Mouse (Mus musculus) T-helper 17 cell (primary cell): ENCODE measurements at regions not wholly inside any gene's neighbourhood (a gene's known extent, or its start where the extent isn't known, plus 50 kb on each side); places are given as distances from the start of the nearest gene placed in this dataset.

ENCODE experiments used
- in situ Hi-C, 2 experiments: fragments of 300-600 bp; cut with MboI, MseI; formaldehyde crosslinking; loops; 1 replicate in 1 of 2; 2 replicates in 1 of 2; pipeline ENCODE4 v1.15.1; 2025; ENCODE audit warnings: high pct_unique_total_duplicates in 2 of 2

DNA sequence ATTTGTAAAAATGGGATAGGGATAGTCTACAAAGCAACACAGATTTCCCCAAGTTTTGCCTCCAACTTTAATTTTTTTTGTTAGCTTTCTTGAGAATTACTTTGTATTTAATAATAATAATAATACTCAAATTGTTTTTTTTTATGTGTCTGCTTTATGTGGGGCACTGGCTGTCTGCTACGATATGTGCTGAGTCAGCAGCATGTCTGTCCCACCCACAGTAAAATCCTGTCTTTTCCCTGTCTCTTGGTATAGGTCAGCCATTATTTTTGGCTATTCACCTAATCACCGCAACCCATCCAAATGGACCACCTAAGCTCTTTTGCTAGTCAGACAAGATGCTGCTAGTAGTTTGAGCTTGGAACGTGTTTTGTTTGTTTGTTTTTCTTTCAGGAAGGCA, 473.0 kb downstream of the Hs3st4 start:
- in situ Hi-C loops = no loop called here

DNA sequence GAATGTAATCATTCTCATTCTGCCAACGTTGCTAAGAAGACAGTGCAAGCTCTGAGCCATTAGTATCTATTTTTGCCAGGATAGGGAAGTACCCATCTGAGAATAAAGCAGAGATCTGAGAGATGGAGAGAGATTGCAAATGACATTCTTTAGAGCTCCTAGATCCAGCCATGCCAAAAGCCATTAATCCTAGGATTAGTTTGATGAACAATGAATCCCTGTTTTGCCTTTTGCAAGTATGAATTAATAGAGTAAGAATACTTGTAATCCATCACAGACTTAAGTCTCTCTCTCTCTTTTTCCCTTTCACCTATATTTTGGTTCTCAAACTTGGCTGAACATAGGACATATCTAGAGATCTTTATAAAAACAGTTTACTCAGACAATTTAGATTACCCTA, 504.7 kb downstream of the Hs3st4 start:
- in situ Hi-C loops = no loop called here

DNA sequence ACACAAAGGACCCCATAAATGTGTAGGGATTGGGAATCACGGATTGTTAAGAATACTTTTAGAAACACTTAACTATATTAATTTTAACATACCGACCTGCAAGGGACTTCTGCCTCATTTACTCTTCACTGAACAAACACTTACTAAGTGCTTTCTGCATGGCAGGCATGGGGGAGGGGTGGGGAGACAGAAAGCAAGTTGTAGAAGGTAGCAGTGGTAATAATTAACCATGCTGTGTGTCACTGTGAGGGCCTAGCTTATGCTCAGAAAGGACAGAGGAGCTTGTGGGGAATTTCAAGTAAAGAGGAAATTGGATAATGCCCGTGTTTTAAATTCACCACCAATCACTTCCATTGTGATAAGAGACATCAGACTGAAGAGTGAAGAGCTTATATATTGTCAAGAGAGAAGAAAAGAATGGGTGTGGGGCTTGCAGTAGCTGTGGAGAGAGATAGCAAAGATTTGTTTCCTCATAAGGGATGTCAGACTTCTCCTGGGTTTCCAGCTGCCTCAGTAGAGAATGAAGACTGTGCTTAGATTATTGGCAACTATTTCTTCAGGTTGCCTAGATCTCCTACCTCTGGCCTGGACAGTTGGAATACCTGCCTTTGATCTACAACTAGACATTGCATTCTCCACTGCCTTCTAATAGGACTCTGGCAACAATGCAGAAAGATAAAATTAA, 508.6 kb downstream of the Hs3st4 start:
- in situ Hi-C loops = no loop called here

DNA sequence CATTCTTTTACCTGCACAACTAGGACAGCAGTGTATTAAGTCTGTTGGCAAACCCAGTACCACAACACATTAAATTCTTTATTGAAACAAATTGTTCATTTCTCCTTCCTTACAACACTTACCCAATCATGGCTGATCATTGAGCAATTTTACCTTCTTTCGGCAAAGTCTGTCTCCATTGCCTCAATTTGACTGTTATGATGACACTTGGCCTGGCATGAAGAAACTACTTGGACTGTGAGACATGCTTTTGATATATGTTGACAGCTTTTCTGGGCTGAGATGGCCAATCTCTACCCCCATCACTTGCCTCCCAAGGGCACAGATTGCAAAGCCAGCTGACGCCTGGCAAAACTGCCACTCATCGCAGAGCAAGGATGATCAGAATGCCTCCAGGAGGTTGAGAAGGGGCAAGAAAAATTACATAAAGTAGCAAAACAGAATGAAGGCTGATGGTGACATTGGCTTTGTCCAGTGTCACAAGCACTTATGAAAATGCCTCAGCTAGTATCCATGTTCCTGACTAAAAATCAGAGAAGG, 509.3 kb downstream of the Hs3st4 start:
- in situ Hi-C loops = no loop called here

DNA sequence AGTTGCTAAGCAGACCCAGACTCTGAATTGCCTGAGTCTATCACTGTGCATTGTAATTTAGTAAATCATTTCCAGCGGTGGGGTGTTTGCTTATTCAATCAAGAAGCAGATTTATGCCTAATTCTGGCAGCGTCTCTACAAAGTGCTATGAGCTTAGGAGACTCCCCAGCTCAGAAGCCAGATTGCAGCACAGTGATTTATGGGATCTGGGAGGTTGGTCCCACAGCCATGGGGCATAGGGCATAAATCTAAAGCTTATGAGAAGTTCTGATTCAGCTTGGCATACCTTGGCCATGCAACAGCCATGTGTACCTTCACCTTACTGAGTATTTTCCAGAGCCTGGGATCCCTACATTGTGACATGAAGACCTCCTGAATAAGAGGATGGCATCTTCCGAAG, 518.0 kb downstream of the Hs3st4 start:
- in situ Hi-C loops = no loop called here

DNA sequence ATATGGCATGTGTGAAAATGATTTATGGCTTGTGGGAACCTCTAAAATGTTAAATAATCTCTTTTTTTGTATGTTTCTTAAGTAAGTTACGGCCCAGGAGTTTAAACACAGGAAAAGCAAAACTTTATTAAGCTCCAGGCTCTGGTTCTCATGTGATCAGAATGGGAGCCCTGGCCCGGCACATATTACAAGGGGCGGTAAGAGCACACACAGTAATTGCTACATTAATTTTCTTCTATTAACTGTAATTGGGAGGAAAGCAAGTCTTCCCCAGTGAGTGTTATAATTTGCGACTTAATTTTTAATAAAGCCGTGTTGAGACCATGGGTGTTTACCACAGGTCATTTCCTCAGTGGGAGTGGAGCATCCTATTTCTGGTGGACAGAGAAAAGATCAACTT, 520.1 kb downstream of the Hs3st4 start:
- in situ Hi-C loops = no loop called here

DNA sequence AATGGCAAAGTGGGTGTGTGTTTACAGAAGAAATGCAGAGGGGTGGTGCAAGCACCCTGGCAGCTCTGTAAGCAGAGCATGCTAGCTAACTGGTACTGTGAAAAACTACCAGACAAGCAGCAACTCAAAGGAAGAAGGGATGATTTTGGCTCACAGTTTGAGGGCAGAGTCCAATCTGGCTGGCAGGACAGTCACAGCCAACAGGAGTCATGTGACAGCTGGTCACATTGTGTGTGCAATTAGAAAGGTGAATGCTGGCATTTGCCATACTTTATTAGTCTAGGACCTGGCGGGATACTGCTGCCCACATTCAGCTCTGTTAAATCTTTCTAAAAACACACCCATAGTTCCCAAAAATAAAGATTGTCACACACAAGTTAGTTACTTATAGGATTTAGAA, 566.4 kb downstream of the Hs3st4 start:
- in situ Hi-C loops = loop anchor here in 1 of 2 experiments (10.0 kb wide), 1 partner anchor 1314 kb away; no protein-coding TSS in a partner anchor

DNA sequence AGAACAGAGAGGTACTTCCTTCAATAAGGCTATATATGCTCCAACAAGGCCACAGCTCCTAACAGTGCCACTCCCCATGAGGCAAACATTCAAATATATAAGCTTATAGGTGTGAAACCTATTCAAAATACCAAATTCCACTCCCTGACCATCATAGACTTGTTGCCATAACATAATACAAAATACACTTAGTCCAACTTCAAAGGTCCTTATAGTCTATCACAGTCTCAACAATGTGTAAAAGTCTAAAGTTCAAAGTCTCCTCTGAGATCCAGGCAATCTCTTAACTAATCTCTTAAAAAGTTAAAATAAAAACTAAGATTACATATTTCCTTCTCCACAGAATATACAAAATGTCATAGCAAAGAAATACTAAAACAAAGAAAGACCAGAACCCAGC, 574.5 kb downstream of the Hs3st4 start:
- in situ Hi-C loops = no loop called here

DNA sequence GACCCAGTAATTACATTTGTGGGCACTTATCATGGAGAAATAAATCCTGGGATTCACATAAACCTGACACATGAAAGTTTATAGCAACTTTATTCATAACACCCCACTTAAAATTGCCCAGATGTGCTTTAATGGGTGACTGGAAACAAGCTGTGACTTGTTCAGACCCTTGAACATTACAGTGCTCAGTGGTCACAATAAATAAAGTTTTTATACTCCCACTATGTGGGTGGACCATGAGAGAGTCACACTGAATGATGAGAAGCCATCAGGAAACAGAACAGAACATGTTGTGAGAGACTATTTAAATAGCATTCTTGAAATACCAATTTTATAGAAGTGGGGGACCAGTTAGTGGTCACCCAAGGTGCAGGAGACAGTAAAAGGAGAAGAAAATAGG, 588.1 kb downstream of the Hs3st4 start:
- in situ Hi-C loops = no loop called here

DNA sequence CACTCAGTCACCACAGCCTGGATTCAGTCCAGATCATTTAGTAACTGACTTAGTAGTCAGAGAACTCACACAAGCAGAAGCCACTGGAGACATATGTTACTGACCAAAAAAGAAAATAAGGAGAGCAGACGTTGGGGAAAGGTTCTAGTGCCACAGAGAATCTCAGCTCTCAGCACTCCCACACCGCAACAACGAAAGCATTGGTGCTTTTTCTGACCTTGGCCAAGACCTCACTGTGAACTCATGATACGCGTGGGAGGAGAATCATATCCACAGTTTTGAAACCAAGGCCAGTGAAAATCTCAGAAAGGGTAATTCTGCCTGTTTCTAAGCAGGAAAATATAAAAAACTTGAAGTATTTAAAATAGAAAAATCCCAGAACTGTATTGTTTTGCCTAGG, 591.0 kb downstream of the Hs3st4 start:
- in situ Hi-C loops = no loop called here

DNA sequence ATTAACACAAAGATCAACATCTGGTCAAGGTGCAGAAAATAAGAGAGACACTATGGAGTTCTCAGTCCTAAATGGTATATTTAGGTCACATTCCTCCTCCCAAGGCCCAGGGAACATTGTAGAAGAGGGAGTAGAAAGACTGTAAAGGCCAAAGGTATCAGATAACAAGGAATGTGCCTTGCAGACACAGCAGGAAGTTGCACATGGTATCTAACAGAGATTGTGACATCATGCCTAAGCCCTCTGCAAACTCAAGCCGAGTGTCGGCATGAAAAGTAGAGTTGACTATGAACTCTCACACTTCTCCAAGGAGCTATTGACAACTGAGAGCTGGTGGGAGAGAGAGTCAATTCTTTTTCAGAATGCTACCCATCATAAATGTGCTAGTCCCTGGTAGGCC, 598.7 kb downstream of the Hs3st4 start:
- in situ Hi-C loops = no loop called here

DNA sequence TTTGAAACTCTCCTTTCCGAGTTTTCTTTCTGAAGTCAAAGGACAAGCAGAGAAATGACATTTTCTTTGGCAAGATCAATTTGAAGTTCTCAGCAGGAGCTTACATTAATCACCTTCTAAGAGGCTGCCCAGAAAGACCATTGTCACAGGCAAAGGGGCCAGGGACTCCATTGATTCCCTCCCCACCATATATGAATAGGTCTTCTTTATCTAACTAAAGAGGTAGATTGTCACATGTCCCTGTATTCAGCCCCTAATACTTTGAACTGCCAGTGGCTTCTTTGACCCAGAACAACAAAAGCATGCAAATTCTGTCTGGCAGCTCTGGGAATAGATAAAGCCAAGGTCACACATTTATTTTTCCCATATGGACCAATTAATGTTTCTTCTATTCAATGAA, 602.6 kb downstream of the Hs3st4 start:
- in situ Hi-C loops = no loop called here

DNA sequence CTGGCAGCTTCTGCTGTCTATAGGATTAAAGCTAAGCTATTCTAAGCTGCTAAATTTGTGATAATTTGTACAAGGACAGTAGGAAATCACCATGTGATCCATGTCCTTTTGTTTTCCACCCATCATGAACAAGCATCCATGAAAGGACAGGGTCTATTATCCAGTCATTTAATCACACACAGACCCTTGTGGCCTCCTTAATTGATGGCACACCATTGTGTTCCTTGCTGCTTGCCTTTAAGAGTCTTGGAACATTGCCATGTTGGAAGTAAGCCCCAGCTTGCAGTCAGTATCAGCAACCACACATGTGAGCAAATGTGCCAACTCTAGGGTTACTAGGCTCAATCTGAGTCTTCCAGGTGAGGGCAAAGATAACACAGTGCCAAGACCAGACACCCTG, 608.7 kb downstream of the Hs3st4 start:
- in situ Hi-C loops = no loop called here

DNA sequence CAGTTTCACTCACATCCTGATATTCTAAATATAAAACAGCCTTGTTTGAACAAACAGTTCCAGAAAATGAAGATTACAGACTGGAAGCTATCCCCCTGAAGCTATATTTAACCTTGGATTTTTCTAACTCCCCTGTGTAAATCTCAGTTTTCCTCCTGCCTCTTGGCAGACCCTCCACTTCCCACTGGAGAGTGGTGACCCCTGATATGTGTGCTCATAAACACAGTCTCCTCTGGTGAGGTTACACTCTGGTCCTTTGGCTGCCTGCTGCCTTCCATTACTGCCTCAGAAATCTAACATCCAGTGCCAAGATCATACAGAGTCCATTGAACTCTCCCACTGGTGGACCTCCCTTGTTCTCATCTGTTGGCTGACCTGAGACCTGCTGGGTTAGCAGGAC, 610.8 kb downstream of the Hs3st4 start:
- in situ Hi-C loops = no loop called here

DNA sequence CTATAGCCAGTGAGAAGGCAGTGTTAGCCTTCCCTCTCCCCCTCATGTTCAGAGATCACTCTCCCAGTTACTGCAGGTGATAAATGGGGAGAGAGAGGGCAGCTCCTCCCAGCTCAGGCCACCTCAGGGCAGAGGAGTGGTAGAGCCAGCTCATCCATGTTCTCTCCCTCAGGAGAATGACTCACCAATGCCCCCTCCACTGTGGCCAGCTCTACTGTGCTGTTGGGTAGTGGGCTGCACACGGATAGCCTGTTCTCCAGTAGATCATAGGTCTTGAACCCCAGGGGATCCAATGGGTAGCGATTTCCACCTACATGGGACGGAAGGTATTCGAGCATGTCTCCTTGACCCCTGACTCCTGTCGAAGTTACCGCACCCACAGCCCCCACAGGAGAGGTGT, 618.1 kb downstream of the Hs3st4 start:
- in situ Hi-C loops = no loop called here

DNA sequence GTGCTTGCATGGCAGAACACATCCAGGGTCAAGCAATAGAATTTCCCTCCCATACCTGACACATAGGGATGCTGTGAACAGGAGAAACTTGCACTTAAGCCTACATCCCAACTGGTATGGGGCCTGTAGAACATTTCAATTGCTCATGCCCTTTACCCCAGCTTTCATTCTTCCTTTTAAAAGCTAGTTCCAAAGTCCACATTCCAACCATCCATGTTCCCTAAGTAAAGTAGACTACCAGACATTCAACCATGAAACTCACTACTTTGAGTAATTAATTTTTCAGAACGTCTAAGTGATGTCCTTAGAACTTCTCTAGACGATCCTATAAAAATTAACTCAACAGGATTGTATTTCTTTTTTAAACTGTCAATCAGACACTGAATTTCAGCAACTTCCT, 621.9 kb downstream of the Hs3st4 start:
- in situ Hi-C loops = no loop called here

DNA sequence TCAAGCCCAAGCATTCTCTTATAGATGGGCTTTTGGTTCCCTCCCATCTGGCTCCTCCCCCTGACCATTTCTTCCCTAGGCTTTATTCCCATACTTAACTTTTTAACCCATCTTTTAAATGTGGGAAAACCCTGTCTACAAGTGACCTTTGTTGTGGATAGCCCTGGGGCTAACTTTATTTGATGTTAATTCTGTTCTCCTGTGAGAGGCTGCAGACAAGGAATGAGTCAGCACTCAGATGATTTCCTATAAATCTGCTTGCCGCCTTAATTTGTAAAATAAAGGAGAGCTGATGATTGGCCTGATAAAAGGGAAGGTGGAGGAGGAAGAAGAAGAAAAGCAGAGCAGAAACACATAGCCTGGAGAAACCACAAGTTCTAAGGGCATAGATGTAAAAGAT, 623.3 kb downstream of the Hs3st4 start:
- in situ Hi-C loops = no loop called here

DNA sequence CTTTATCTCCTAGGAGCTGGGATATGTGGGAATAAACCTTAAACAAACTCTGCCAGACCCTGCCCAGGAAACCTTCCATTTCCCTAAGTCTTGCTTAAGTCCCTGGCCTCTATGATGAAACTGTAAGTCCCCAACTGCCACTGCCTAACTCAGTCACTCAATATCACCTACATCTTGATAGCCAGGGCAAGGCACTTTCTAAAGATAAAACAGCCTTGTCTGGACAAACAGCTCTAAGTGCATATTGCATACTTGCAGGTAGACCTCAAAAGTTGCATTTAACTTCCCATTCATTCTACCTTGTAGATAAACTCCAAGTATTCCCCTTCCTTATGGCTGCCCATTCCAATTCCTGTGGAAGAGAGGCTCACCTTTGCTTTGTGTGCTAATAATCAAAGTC, 624.4 kb downstream of the Hs3st4 start:
- in situ Hi-C loops = no loop called here

DNA sequence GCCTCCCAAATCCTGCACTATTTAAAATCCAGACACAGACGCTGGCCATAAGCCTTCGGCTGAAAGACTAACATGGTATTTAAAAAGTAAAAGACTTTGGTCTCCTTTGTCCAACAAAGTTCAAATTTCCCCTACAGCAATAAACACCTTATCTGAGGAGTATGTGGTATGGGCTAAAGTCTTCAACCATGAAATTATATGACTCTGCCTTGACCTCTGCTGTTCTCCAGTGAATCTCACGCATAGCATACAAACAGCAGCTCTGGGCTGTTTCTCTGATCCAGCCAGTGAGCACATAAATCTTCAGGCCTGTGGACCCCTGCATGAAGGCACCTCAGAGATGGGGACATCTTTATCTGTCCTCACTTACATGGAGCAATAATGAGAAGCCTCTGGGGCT, 627.8 kb downstream of the Hs3st4 start:
- in situ Hi-C loops = loop anchor here in 1 of 2 experiments (10.0 kb wide), 1 partner anchor 1084 kb away; no protein-coding TSS in a partner anchor

DNA sequence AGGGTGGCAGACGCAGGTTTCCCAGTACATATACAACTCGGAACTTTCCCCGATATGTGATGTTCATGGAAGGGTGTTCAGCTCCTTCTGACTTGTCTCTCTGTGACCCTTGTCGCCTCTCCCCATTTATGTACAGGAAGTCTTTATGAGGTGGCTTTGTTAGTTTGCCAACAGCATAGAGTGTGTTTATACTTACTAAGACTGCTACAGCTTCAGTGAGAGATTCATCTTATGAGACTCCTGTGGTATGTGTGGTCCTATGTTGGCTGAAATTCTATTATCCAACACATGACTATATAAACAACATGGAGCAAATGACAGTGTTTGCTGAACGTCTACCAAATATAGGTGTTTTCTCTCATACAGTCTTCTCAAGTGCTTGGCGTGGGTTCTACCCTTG, 664.5 kb downstream of the Hs3st4 start:
- in situ Hi-C loops = loop anchor here in 1 of 2 experiments (25.0 kb wide), 1 partner anchor 1410 kb away; no protein-coding TSS in a partner anchor

DNA sequence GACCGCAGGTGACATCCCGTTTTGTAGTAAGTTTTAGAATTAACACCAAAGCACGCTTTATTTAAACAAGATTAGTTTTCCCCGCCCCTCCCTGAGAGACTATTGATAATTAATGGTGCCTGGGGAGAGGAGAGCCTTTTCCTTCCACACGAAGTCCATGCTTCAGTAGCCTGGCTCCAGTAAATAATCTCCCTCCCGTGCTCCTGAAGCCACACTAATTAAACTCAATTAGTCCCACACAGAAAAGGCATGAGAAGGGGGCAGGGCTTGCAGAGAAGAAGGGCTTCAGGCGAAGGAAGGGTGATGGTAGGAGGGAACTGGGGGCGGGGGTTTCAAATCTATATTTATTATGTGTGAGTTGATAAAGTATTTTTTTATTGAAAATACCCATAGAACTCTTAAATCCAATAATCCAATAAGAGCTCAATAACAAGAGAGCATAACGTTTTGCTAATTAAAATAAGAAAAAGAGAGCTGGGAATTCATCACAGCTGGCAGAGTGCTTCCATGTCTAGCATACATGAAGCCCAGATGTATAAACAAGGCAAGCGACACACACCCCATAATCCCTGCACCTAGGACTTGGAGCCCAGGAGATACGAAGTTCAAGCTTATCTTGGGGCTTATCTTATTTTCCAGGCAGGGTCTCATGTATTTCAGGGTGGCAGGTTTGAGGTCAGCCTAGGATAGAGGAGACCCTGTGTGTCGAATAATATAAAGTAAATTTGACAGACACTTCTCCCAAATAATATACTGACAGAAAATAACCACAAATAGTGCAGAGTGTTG, 684.7 kb downstream of the Hs3st4 start:
- in situ Hi-C loops = loop anchor here in 1 of 2 experiments (10.0 kb wide), 1 partner anchor 367 kb away; no protein-coding TSS in a partner anchor

DNA sequence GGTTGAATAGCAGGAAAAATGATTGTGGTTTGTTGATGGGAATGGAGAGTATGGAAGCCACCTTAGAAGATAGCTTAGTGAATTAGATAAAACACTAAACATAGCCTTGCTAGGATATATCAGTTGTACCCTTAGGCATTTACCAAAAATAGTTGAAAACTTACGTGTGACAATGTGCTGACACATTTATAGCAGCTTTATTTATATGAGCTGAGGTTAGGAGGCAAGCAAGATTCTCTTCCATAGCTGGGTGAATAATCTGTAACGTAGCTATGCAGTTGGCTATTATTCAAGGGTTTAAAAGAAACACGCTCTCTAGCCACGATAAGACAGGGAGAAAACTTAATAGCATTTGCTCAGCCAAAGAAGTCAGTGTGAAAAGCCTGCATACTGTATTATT, 685.4 kb downstream of the Hs3st4 start:
- in situ Hi-C loops = loop anchor here in 1 of 2 experiments (10.0 kb wide), 1 partner anchor 367 kb away; no protein-coding TSS in a partner anchor

DNA sequence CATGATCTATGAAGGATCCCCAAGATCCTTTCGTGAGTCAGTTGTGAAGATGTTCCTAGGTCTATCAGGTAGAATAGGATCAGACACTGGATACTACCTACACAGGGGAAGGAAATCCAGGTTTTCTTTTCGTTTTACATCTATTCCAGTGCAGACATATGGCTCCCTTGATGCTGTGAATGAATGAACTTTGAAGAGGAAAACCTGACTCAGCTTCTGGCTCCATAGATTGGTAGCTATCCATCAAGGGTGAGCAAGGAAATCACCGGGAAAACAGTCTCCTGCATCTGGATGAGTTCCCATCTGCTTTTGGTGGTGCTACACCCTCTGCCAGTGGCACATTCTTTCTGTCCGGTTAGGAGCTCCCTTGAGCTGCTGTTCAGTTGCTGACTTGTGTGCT, 687.8 kb downstream of the Hs3st4 start:
- in situ Hi-C loops = no loop called here
